Mouse (Mus musculus): ENCODE results near the gene Anks3. TPM values are rescaled to one million over a fixed set of nuclear protein-coding genes. Genes with fewer than 3 reads are reported as not detected.

Anks3 gene
- polyA plus RNA-seq, 1 experiment from 2014 or later = 14.8 TPM

DNA sequence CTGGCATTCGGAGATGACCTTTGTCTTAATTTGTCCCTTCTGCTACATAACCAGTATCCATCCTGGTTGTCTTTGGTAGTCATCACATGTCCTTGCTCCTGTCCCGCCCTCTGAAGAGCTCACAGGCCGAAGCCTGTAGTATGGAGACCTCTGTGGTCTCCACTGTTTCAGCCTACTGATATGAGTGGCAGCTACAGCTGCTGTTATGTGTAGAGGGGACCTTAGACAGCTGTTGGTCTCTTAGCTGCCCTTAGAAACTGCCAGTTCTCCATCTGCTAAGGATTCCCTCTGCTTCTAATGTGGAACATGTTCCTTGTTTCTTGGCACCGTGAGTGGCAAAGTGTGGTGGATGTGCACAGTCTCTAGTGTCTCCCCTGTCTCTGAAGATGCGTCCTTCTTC is 40.0 kb downstream of the Anks3 start:
- H3K27ac ChIP-seq (replicated peaks) = no peak overlapping the region
- peaks cover 9% of the 10 kb centered on the region for H3K4me1 ChIP-seq (replicated peaks)
- H3K27me3 ChIP-seq = no peaks in the 10 kb centered on the region
- no peak overlapping the region for H3K4me2 ChIP-seq
- no peak overlapping the region for H3K4me3 ChIP-seq (replicated peaks)
- H3K9me3 ChIP-seq (replicated peaks) = no peaks in the 10 kb centered on the region
- ATAC-seq (ENCODE audit: insufficient read depth) = no peak
- H3K36me3 ChIP-seq (replicated peaks) = peaks cover 62% of the 10 kb centered on the region
- no peak overlapping the region for H3K9ac ChIP-seq
- WGBS (ENCODE audit: insufficient replicate concordance) = 72% methylated on average over 5 of the region's 5 CpGs

DNA sequence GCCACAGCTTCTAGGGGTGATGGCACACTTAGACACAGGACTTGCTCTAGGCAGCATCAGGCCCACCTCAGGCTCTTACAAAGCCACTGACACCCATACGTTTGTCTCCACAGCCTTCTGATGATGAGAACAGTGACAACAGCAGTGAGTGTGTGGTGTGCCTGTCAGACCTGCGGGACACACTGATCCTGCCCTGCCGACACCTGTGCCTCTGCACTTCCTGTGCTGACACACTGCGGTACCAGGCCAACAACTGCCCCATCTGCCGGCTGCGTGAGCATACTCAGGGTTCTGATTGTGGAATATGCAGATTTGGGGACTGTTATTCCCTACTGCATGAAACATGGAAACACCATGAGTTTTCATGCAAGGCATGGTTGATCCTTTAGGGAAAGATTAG is 41.5 kb downstream of the Anks3 start:
- H3K4me3 ChIP-seq (replicated peaks) = no peak overlapping the region
- no peaks in the 10 kb centered on the region for H3K27me3 ChIP-seq
- H3K27ac ChIP-seq (replicated peaks) = no peak overlapping the region
- ATAC-seq (ENCODE audit: insufficient read depth) = no peak
- 67% methylated on average over 6 of the region's 6 CpGs for WGBS (ENCODE audit: insufficient replicate concordance)
- H3K9me3 ChIP-seq (replicated peaks) = no peaks in the 10 kb centered on the region
- H3K4me1 ChIP-seq (replicated peaks) = peaks cover 5% of the 10 kb centered on the region
- peaks cover 61% of the 10 kb centered on the region for H3K36me3 ChIP-seq (replicated peaks)
- H3K9ac ChIP-seq = no peak overlapping the region
- H3K4me2 ChIP-seq = no peak overlapping the region

DNA sequence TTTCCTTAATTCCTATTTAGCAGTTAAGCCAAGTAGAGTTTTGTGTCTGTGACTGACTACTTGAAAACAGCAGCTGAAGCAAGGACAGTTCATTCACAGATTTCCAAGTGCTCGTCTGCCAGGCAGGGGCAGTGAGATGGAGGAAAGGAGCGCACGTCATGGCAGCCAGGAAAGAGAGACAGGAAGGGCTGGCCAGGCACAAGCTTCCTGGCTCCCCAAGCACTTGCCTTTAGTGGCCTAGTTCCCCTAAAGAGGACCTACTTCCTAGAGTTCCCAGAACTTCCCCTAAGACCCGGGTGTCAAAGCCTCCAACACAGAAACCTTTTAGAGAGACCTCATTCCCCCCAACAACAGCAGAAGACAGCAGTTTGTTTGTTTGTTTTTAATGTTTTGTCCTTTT is 43.4 kb downstream of the Anks3 start:
- H3K27me3 ChIP-seq = no peaks in the 10 kb centered on the region
- H3K4me3 ChIP-seq (replicated peaks) = no peak overlapping the region
- no peak overlapping the region for H3K4me2 ChIP-seq
- no peaks in the 10 kb centered on the region for H3K9me3 ChIP-seq (replicated peaks)
- no peaks in the 10 kb centered on the region; the same call in 1 of the 2 replicates for H3K4me1 ChIP-seq (replicated peaks)
- no peak overlapping the region; the same call in 1 of the 2 replicates for H3K27ac ChIP-seq (replicated peaks)
- no peak overlapping the region for H3K9ac ChIP-seq
- peaks cover 60% of the 10 kb centered on the region for H3K36me3 ChIP-seq (replicated peaks)
- no peak for ATAC-seq (ENCODE audit: insufficient read depth)
- 43% methylated on average over 4 of the region's 4 CpGs for WGBS (ENCODE audit: insufficient replicate concordance)

DNA sequence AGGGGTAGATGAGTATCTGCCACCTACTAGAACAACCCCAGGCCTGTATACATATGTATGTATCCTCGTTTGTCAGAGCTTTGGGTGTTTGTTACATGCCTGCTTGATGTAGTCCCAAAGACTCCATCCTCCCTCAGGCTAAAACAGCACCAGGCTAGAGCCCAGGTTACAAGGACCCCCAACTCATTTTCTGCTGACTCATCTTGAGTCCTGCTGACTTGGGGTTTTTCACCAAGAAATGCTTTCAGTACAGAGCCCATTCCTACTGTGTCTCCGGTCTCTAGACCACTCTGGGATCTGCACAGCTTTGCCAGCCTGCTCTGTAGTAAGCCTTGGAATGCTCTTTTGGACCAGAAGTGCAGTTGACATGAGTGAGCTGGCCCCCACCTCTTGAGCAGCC is 47.4 kb downstream of the Anks3 start:
- Histone ChIP-seq H3K4me2 (no peak overlapping the region), H3K36me3 (replicated peaks) (peaks cover 42% of the 10 kb centered on the region; the same call in 1 of the 2 replicates), H3K4me3 (replicated peaks) (no peak overlapping the region), H3K27ac (replicated peaks) (no peak overlapping the region), H3K4me1 (replicated peaks) (peaks cover 22% of the 10 kb centered on the region), H3K9me3 (replicated peaks) (no peaks in the 10 kb centered on the region), H3K27me3 (no peaks in the 10 kb centered on the region), H3K9ac (no peak overlapping the region)
- ATAC-seq (ENCODE audit: insufficient read depth) = no peak
- WGBS (ENCODE audit: insufficient replicate concordance) = 61% methylated on average over 2 of the region's 2 CpGs

DNA sequence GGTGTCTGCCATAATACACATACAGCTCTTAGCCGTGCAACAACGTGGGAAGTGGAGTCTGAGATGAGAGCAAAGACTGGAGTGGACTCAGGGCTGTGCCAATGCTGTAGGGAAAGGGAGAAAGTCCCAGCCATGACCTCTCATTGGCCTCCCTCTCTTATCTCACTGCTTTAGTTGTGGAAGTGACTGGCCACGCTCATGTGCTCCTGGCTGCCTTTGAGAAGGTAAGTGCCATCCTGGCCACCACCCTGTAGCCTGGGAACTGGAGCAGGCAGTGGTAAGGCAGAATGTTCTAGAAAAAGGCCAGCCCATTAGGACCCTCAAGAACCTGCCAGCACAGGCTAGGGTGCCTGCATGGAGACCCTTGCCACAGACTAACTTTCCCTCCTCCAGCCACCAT is 48.1 kb downstream of the Anks3 start:
- Histone ChIP-seq H3K27ac (replicated peaks) (no peak overlapping the region), H3K36me3 (replicated peaks) (peaks cover 49% of the 10 kb centered on the region), H3K27me3 (no peaks in the 10 kb centered on the region), H3K9ac (no peak overlapping the region), H3K9me3 (replicated peaks) (no peaks in the 10 kb centered on the region), H3K4me1 (replicated peaks) (peaks cover 22% of the 10 kb centered on the region), H3K4me3 (replicated peaks) (no peak overlapping the region), H3K4me2 (no peak overlapping the region)
- ATAC-seq (ENCODE audit: insufficient read depth) = no peak
- WGBS (ENCODE audit: insufficient replicate concordance) = 38% methylated on average over 3 of the region's 3 CpGs

DNA sequence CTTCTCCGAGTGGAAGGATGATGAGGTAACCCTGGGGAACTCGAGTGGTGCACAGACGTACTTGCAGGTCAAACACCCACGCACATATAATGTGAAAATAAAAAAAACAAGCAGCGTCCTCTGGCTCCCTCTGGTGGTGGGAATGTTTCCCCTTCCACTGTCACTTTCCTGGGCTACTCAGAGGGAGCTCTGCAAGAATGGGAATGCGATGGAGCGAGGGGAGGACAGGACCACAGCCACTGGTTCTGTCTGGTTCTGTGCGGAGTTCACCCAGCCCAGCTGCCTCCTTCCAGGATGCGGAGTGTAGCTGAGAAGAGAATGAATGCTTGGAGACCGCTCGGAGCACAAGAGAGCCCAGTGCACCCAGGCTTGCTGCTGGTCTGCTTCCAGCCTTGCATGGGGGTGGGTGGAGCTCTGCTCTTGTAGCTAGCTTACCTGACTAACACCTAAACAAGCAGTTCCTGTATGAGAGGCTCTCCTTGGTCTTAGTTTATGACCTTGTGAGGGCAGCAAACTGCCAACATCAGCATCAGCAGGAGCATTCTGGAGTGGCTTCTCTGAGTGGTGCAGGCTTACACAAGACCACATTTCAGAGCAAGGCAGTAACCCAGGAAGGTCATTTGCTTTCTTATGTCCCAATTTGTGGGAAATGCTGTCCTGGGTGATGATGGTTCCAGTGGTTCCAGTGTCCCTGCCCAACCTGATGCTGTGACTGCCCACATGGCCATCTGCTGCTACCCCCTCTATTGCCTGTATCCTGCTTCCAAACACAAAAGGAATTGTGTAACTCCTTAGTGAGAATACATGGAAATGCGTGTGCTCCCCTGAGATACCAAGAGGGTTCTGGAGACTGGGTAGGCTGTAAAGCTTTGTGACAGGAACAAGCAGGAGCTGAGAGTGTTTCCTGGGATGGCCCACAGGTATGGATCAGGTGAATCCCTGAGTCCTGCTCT is 49.9 kb downstream of the Anks3 start:
- ATAC-seq (ENCODE audit: insufficient read depth) = peak; percentile 30; the same call in 1 of the 2 replicates
- WGBS (ENCODE audit: insufficient replicate concordance) = 37% methylated on average over 12 of the region's 12 CpGs
- H3K9ac ChIP-seq = no peak overlapping the region
- no peak overlapping the region for H3K4me3 ChIP-seq (replicated peaks)
- peak overlapping the region; percentile 76; the same call in 1 of the 2 replicates for H3K27ac ChIP-seq (replicated peaks)
- peaks cover 23% of the 10 kb centered on the region for H3K4me1 ChIP-seq (replicated peaks)
- H3K9me3 ChIP-seq (replicated peaks) = no peaks in the 10 kb centered on the region
- H3K4me2 ChIP-seq = 0 out of 2 replicates have a peak overlapping the region, but pooled peaks have one; percentile 29
- no peaks in the 10 kb centered on the region for H3K27me3 ChIP-seq
- H3K36me3 ChIP-seq (replicated peaks) = peaks cover 61% of the 10 kb centered on the region

DNA sequence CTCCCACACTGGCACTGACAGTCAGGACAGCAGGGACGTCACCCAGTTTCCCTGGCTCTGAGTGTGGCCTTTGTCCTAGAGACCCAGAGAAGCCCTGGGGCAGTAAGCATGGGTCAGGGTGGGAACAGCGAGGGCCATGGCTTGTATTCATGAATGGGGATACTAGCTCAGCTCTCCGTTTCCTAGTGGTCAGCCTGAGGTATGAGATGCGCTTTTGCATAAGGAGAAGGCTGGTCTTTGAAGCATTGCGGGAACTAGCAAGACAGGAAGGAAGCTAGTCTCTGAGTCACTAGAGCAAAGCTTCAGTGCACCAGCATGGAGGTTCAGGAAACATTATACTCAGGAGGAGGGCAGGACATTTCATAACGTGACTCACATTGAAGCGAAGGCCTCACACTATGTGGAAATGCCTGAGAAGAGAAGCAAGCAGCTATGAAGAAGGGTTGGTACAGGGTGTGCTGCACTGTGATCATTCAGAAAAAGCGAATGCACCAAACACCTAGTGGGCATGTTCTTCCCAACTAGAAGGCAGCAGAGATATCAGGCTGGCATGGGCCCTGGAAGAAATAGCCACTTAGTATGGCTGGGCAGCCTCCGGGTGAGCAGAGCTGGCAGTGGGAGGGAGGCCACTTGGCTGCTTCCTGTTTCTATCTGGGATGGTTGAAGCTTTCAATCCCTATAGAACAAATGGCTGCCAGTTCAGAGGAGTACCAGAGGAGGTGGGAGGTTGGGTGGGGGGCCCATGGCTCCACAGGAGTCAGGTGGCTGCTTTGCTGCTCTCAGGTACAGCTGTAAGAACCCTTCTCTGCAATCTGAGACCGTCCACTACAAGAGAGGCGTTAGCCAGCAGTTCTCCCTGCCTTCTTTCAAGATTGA is 50.9 kb downstream of the Anks3 start:
- H3K27ac ChIP-seq (replicated peaks) = peak overlapping the region; percentile 76
- no peak overlapping the region for H3K9ac ChIP-seq
- H3K36me3 ChIP-seq (replicated peaks) = peaks cover 57% of the 10 kb centered on the region

DNA sequence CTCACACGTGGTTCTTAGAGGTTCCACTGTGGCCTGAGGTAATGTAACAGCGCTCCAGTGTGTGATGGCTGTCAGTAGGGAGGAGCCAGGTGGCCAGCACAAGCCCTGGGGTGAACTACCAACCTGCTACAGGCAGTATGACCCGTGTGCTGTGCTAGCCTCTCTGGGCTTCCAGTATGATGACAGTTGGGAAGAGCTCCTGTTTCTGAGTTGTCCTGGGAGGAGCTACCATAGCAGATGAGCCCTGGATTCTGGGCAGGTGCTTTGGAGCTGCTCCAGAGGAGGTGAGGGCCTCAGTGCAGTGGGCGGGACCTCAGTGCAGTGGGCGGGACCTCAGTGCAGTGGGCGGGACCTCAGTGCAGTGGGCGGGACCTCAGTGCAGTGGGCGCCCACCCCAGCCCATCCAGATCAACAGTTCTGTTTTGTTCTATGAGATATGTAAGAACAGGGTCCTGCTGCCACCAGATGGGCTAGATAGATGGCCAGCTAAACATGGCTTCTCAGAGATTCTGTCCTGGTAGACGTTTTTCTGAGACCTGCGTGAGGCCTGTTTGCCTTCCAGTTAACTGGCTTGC is 51.8 kb downstream of the Anks3 start:
- Histone ChIP-seq H3K4me2 (no peak overlapping the region), H3K27ac (replicated peaks) (peak overlapping the region; percentile 76), H3K4me1 (replicated peaks) (peaks cover 39% of the 10 kb centered on the region), H3K36me3 (replicated peaks) (peaks cover 57% of the 10 kb centered on the region), H3K4me3 (replicated peaks) (no peak overlapping the region), H3K9ac (no peak overlapping the region), H3K9me3 (replicated peaks) (no peaks in the 10 kb centered on the region), H3K27me3 (no peaks in the 10 kb centered on the region)
- ATAC-seq (ENCODE audit: insufficient read depth) = no peak
- 58% methylated on average over 10 of the region's 10 CpGs for WGBS (ENCODE audit: insufficient replicate concordance)

More for the DNA sequence above, 50.9 kb downstream of the Anks3 start:
- Histone ChIP-seq H3K27me3 (no peaks in the 10 kb centered on the region), H3K4me3 (replicated peaks) (no peak overlapping the region), H3K4me1 (replicated peaks) (peaks cover 30% of the 10 kb centered on the region), H3K4me2 (0 out of 2 replicates have a peak overlapping the region, but pooled peaks have one; percentile 29), H3K9me3 (replicated peaks) (no peaks in the 10 kb centered on the region)
- peak; percentile 31; the same call in 1 of the 2 replicates for ATAC-seq (ENCODE audit: insufficient read depth)
- WGBS (ENCODE audit: insufficient replicate concordance) = 50% methylated on average over 11 of the region's 11 CpGs

DNA sequence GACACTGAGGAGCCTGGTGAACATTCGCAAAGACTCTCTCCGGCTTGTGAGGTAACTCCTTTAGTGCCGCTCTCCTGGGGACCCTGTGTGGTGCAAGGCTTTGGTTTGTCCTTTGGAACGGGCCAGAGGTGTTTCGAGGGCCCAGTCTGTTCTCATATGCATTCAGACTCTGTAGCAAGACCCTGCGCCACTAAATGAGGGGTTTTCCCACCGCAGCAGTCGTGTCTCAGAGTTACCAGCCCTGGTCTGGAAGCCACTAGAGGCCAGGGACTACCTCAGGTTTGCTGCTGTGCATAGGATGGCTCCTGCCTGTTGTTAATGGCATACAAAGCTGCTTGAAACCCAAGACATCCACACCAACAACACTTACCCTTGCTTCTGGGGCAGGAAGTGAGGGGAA is 53.2 kb downstream of the Anks3 start:
- peaks cover 44% of the 10 kb centered on the region for H3K36me3 ChIP-seq (replicated peaks)
- no peak overlapping the region for H3K4me3 ChIP-seq (replicated peaks)
- peaks cover 46% of the 10 kb centered on the region for H3K4me1 ChIP-seq (replicated peaks)
- H3K27me3 ChIP-seq = no peaks in the 10 kb centered on the region
- H3K4me2 ChIP-seq = no peak overlapping the region
- 86% methylated on average over 8 of the region's 8 CpGs for WGBS (ENCODE audit: insufficient replicate concordance)
- H3K9me3 ChIP-seq (replicated peaks) = no peaks in the 10 kb centered on the region
- H3K9ac ChIP-seq = no peak overlapping the region
- no peak for ATAC-seq (ENCODE audit: insufficient read depth)
- H3K27ac ChIP-seq (replicated peaks) = no peak overlapping the region

DNA sequence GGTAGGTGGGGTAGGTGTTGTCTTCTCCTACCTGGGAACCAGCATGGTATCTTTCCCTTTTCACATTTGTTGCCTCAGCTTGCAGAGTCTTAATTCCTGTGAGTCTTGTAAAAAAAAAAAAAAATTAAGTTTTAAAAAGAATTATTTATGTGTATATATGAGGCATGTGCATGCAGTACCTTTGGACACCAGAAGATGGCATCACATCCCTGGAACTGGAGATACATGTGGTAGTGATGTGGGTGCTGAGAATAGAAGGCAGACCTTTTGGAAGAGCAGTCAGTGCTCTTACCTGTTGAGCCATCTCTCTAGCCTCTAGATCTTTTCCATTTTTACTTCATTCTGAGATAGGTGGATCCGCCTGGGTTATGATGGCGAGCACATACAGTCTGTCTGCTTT is 54.3 kb downstream of the Anks3 start:
- no peak overlapping the region for H3K4me3 ChIP-seq (replicated peaks)
- H3K27me3 ChIP-seq = no peaks in the 10 kb centered on the region
- H3K4me2 ChIP-seq = no peak overlapping the region
- no peak overlapping the region for H3K9ac ChIP-seq
- H3K4me1 ChIP-seq (replicated peaks) = peaks cover 56% of the 10 kb centered on the region
- 84% methylated on average over 2 of the region's 2 CpGs for WGBS (ENCODE audit: insufficient replicate concordance)
- H3K27ac ChIP-seq (replicated peaks) = no peak overlapping the region
- ATAC-seq (ENCODE audit: insufficient read depth) = no peak
- H3K36me3 ChIP-seq (replicated peaks) = peaks cover 38% of the 10 kb centered on the region
- no peaks in the 10 kb centered on the region for H3K9me3 ChIP-seq (replicated peaks)

Measured in liver, embryonic 15.5 days (tissue).